In the genomic region with DNA sequence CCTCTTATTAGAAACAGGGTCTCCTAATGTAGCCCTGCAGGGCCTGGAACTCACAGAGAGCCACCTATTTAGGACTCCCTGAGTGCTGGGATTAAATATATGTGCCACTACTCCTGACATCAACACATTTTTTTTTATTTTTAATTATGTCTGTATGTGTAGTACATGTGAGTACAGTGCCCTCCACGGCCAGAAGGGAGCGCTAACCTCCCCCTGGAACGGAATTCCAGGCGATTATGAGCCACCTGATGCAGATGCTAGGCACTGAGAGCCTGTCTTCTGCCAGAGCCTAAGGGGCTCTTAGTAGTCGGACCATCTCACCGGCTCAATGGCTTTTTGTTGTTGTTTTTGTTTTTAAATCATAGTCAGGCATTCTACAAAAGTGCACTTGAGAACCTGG, we compare ENCODE assay signal across 10 mouse cellular contexts. TPM values are rescaled to one million over a fixed set of nuclear protein-coding genes. Genes with fewer than 3 reads are reported as not detected.
DNase-seq lines count a peak whose midpoint lies in the region; ATAC-seq and TF ChIP-seq lines count a peak whose summit lies in the region.
"Had no signal": no experiment of that assay in that cellular context is flagged by ENCODE, and none has a peak within 500 bp of the region (broad histone marks: within the 10 kb centered on the region; RNA-seq: fewer than 3 reads in every experiment).

No protein-coding gene starts in this region.

- peak; percentile 42 for TF ChIP-seq CTCF in hindbrain, postnatal 0 days (IDR thresholded peaks at IDR 0.05; ENCODE audit: low read depth)

- ATAC-seq in hindbrain, postnatal 0 days: no peak
- ATAC-seq in hindbrain, embryonic 16.5 days: no peak
- ATAC-seq in heart, embryonic 12.5 days (ENCODE audit: insufficient number of reproducible peaks, low FRiP score): no peak

- H3K36me3 ChIP-seq in hindbrain, postnatal 0 days (ENCODE audit: insufficient read depth, low read length): no peaks in the 10 kb centered on the region; the same call in 1 of the 2 replicates
- H3K36me3 ChIP-seq in hindbrain, embryonic 16.5 days (ENCODE audit: control insufficient read depth, insufficient read depth, low read length): peaks cover 7% of the 10 kb centered on the region; the same call in 1 of the 2 replicates
- peaks cover 3% of the 10 kb centered on the region; the same call in 1 of the 2 replicates for H3K36me3 ChIP-seq in ES-E14 (ENCODE audit: control insufficient read depth, insufficient read depth, low read length, poor library complexity, severe bottlenecking)
- H3K36me3 ChIP-seq in heart, embryonic 12.5 days: peaks cover 22% of the 10 kb centered on the region

- H3K4me3 ChIP-seq in hindbrain, postnatal 0 days (ENCODE audit: low read length): no peak overlapping the region
- H3K4me3 ChIP-seq in hindbrain, embryonic 16.5 days (ENCODE audit: low read length): no peak overlapping the region
- H3K4me3 ChIP-seq in ES-E14 (ENCODE audit: insufficient read depth in 1 of 2, low read depth in 1 of 2, low read length in 2 of 2, poor library complexity in 1 of 2, severe bottlenecking in 1 of 2): peak overlapping the region in 1 of 2 experiments; percentile 86; a peak in 1 of 4 replicates
- H3K4me3 ChIP-seq in heart, embryonic 12.5 days: no peak overlapping the region
- H3K4me3 ChIP-seq: hindbrain, embryonic 15.5 days had no signal

- no peak overlapping the region for H3K4me2 ChIP-seq in hindbrain, postnatal 0 days (ENCODE audit: low read depth, low read length)
- H3K4me2 ChIP-seq in hindbrain, embryonic 16.5 days (ENCODE audit: low read length): no peak overlapping the region
- no peak overlapping the region for H3K4me2 ChIP-seq in heart, embryonic 12.5 days

- no peaks in the 10 kb centered on the region; the same call in 1 of the 2 replicates for H3K27me3 ChIP-seq in hindbrain, postnatal 0 days (ENCODE audit: insufficient read depth, low read length)
- H3K27me3 ChIP-seq in hindbrain, embryonic 16.5 days (replicated peaks; ENCODE audit: control insufficient read depth, insufficient read depth, low read length): no peaks in the 10 kb centered on the region
- peaks cover 27% of the 10 kb centered on the region for H3K27me3 ChIP-seq in heart, embryonic 12.5 days (replicated peaks)

- no peak overlapping the region for H3K9ac ChIP-seq in hindbrain, postnatal 0 days (replicated peaks; ENCODE audit: low read length)
- no peak overlapping the region for H3K9ac ChIP-seq in hindbrain, embryonic 16.5 days (ENCODE audit: low read depth, low read length)
- no peak overlapping the region for H3K9ac ChIP-seq in ES-E14 (ENCODE audit: insufficient read depth, low read depth, low read length, poor library complexity, severe bottlenecking)
- no peak overlapping the region for H3K9ac ChIP-seq in heart, embryonic 12.5 days
- H3K9ac ChIP-seq: hindbrain, embryonic 15.5 days had no signal

- no peak for DNase-seq in hindbrain, postnatal 0 days (ENCODE audit: low spot score)
- DNase-seq in 416B (ENCODE audit: low read depth): peak; percentile 41
- peak; percentile 79 for DNase-seq in ES-E14 (ENCODE audit: low read depth, low spot score)
- peak; percentile 65 to 75 for DNase-seq in kidney, postnatal 4 days
- DNase-seq in frontal cortex, postnatal 14 days (ENCODE audit: low spot score in 2 of 2): no peak
- DNase-seq in adrenal gland, adult 2 months: no peak

- H3K4me1 ChIP-seq in hindbrain, postnatal 0 days (ENCODE audit: insufficient read depth, low read length): no peaks in the 10 kb centered on the region
- H3K4me1 ChIP-seq in hindbrain, embryonic 16.5 days (ENCODE audit: control insufficient read depth, insufficient read depth, low read depth, low read length): no peaks in the 10 kb centered on the region
- H3K4me1 ChIP-seq in ES-E14 (ENCODE audit: control insufficient read depth in 2 of 2, insufficient read depth in 2 of 2, low read length in 2 of 2, poor library complexity in 1 of 2): peaks cover 0 to 2% of the 10 kb centered on the region in 2 experiments; a peak in 2 of 4 replicates
- H3K4me1 ChIP-seq in heart, embryonic 12.5 days (replicated peaks): peaks cover 27% of the 10 kb centered on the region
- H3K4me1 ChIP-seq: hindbrain, embryonic 15.5 days had no signal

- in situ Hi-C loops in ES-E14 (cut with MboI; ENCODE audit: low sequenced_read_pairs in 2 of 2, unreplicated experiment in 2 of 2): no loop called here

- H3K9me3 ChIP-seq in hindbrain, postnatal 0 days (ENCODE audit: low read length): no peaks in the 10 kb centered on the region
- no peaks in the 10 kb centered on the region for H3K9me3 ChIP-seq in hindbrain, embryonic 16.5 days (ENCODE audit: control insufficient read depth, low read length)
- H3K9me3 ChIP-seq in ES-E14 (ENCODE audit: control insufficient read depth, insufficient read depth, low read depth, low read length): no peaks in the 10 kb centered on the region
- no peaks in the 10 kb centered on the region for H3K9me3 ChIP-seq in heart, embryonic 12.5 days (replicated peaks)
- H3K9me3 ChIP-seq: forebrain, embryonic 10.5 days; hindbrain, embryonic 15.5 days had no signal

- 38% methylated on average over 6 of the region's 6 CpGs for WGBS in hindbrain, postnatal 0 days
- 47% methylated on average over 6 of the region's 6 CpGs for WGBS in hindbrain, embryonic 16.5 days
- whole genome bisulfite sequencing in heart, embryonic 12.5 days: 35% methylated on average over 6 of the region's 6 CpGs

- no peak overlapping the region for H3K27ac ChIP-seq in hindbrain, postnatal 0 days
- H3K27ac ChIP-seq in hindbrain, embryonic 16.5 days (ENCODE audit: low read depth, low read length): no peak overlapping the region
- no peak overlapping the region for H3K27ac ChIP-seq in ES-E14 (ENCODE audit: insufficient read depth, low read depth, low read length, poor library complexity, severe bottlenecking)
- H3K27ac ChIP-seq in heart, embryonic 12.5 days (ENCODE audit: poor library complexity, severe bottlenecking): no peak overlapping the region
- H3K27ac ChIP-seq: forebrain, embryonic 10.5 days; hindbrain, embryonic 15.5 days had no signal

TF ChIP-seq in ES-E14, 5 proteins besides CTCF, POLR2A, EP300 and RAD21:
- TF ChIP-seq HCFC1 (IDR thresholded peaks at IDR 0.05; ENCODE audit: borderline replicate concordance, insufficient read depth, low read length): no peak
- TF ChIP-seq ZNF384 (IDR thresholded peaks at IDR 0.05; ENCODE audit: low read depth, low read length): peak; percentile 42; the same call in 1 of the 2 replicates

RNA-seq across cellular contexts. Expression of a gene that starts 0.9 kb away (rescaled TPM):
- 0.25 and 1.2 TPM in 2 replicates for total RNA-seq in hindbrain, postnatal 0 days (2014; rRNA removed)
- 5.6 and 6.4 TPM in 2 replicates for polyA plus RNA-seq in hindbrain, postnatal 0 days (2015; fragmentation: Nextera tagmentation; extraction: Ambion mirVana)
- polyA plus RNA-seq in hindbrain, embryonic 16.5 days (2015; fragmentation: Nextera tagmentation; extraction: Ambion mirVana): 1.1 and 1.7 TPM in 2 replicates
- 1.2 and 4.3 TPM in 2 replicates for total RNA-seq in ES-E14 (2012; rRNA removed)
- polyA plus RNA-seq in heart, embryonic 12.5 days (2016; fragmentation: Nextera tagmentation; extraction: Ambion mirVana): 0.38 and 0.90 TPM in 2 replicates
- total RNA-seq in adrenal gland, adult 2 months (2021): 1 to 10 TPM; 1.2 to 6.5 TPM
- 1.0 and 4.0 TPM in 2 replicates for polyA plus RNA-seq in adrenal gland, adult 2 months (2012; rRNA removed)

RNA-seq across cellular contexts. Expression of a gene that starts 16.8 kb away (rescaled TPM):
- total RNA-seq in hindbrain, postnatal 0 days (2014; rRNA removed): 41.7 and 51.5 TPM in 2 replicates
- polyA plus RNA-seq in hindbrain, postnatal 0 days (2015; fragmentation: Nextera tagmentation; extraction: Ambion mirVana): 18.1 and 18.8 TPM in 2 replicates
- polyA plus RNA-seq in hindbrain, embryonic 16.5 days (2015; fragmentation: Nextera tagmentation; extraction: Ambion mirVana): 23.0 and 25.7 TPM in 2 replicates
- 17.8 and 22.2 TPM in 2 replicates for total RNA-seq in ES-E14 (2012; rRNA removed)
- 16.9 and 17.0 TPM in 2 replicates for polyA plus RNA-seq in heart, embryonic 12.5 days (2016; fragmentation: Nextera tagmentation; extraction: Ambion mirVana)
- total RNA-seq in adrenal gland, adult 2 months (2021): 10 to 100 TPM; 49.5 to 69.2 TPM
- 167 and 190 TPM in 2 replicates for polyA plus RNA-seq in adrenal gland, adult 2 months (2012; rRNA removed)

RNA-seq across cellular contexts. Expression of a gene that starts 23.1 kb away (rescaled TPM):
- 103 and 129 TPM in 2 replicates for total RNA-seq in hindbrain, postnatal 0 days (2014; rRNA removed)
- polyA plus RNA-seq in hindbrain, postnatal 0 days (2015; fragmentation: Nextera tagmentation; extraction: Ambion mirVana): 79.4 and 89.6 TPM in 2 replicates
- 102 and 112 TPM in 2 replicates for polyA plus RNA-seq in hindbrain, embryonic 16.5 days (2015; fragmentation: Nextera tagmentation; extraction: Ambion mirVana)
- total RNA-seq in ES-E14 (2012; rRNA removed): 70.6 and 73.0 TPM in 2 replicates
- polyA plus RNA-seq in heart, embryonic 12.5 days (2016; fragmentation: Nextera tagmentation; extraction: Ambion mirVana): 62.8 TPM in 2 replicates
- total RNA-seq in adrenal gland, adult 2 months (2021): 10 to 100 TPM; 42.6 to 50.3 TPM
- 44.2 and 46.1 TPM in 2 replicates for polyA plus RNA-seq in adrenal gland, adult 2 months (2012; rRNA removed)

RNA-seq across cellular contexts. Expression of a gene that starts 24.0 kb away (rescaled TPM):
- 79.1 and 88.9 TPM in 2 replicates for total RNA-seq in hindbrain, postnatal 0 days (2014; rRNA removed)
- polyA plus RNA-seq in hindbrain, postnatal 0 days (2015; fragmentation: Nextera tagmentation; extraction: Ambion mirVana): 70.9 and 72.4 TPM in 2 replicates
- polyA plus RNA-seq in hindbrain, embryonic 16.5 days (2015; fragmentation: Nextera tagmentation; extraction: Ambion mirVana): 71.4 and 78.0 TPM in 2 replicates
- total RNA-seq in ES-E14 (2012; rRNA removed): 69.7 and 122 TPM in 2 replicates
- polyA plus RNA-seq in heart, embryonic 12.5 days (2016; fragmentation: Nextera tagmentation; extraction: Ambion mirVana): 52.2 and 53.0 TPM in 2 replicates
- total RNA-seq in adrenal gland, adult 2 months (2021): 10 to 100 TPM; 53.7 to 59.5 TPM
- 53.9 and 56.7 TPM in 2 replicates for polyA plus RNA-seq in adrenal gland, adult 2 months (2012; rRNA removed)

RNA-seq across cellular contexts. Expression of a gene that starts 35.5 kb away (rescaled TPM):
- not detected in 2 replicates for total RNA-seq in hindbrain, postnatal 0 days (2014; rRNA removed)
- 0.11 and 0.42 TPM in 2 replicates for polyA plus RNA-seq in hindbrain, postnatal 0 days (2015; fragmentation: Nextera tagmentation; extraction: Ambion mirVana)
- polyA plus RNA-seq in hindbrain, embryonic 16.5 days (2015; fragmentation: Nextera tagmentation; extraction: Ambion mirVana): 0.16 TPM in 1 of 2 replicates, not detected in the other
- 1.8 and 2.2 TPM in 2 replicates for total RNA-seq in ES-E14 (2012; rRNA removed)
- 0.13 and 0.33 TPM in 2 replicates for polyA plus RNA-seq in heart, embryonic 12.5 days (2016; fragmentation: Nextera tagmentation; extraction: Ambion mirVana)
- not detected for total RNA-seq in adrenal gland, adult 2 months (2021)
- polyA plus RNA-seq in adrenal gland, adult 2 months (2012; rRNA removed): 0.27 TPM in 1 of 2 replicates, not detected in the other

Comparison
In these comparisons a context has a peak if more than half of its experiments do, and no peak if none do; other contexts are left out.
1. DNase-seq: peak in 416B (single experiment), ES-E14 (single experiment) and kidney, postnatal 4 days (2 of 2); none in hindbrain, postnatal 0 days (single experiment), frontal cortex, postnatal 14 days (0 of 2) and adrenal gland, adult 2 months (single experiment).